Mouse (Mus musculus): ENCODE data around the gene Mtmr4.

DNA sequence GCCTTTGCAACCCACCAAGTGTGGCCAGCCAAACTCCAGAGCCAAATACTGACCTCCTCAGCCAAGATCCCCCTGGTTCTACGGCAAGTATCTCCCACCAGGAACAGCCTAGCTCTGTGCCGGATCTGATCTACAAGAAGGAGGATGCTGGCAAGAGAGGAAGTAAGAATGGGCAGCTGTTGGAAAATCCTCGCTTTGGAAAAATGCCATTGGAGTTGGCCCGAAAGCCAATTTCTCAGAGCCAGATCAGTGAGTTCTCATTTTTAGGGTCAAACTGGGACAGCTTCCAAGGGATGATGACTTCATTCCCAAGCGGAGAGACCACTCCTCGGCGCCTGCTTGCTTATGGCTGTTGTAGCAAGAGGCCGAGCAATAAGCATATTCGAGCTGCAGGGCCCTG is 19.6 kb downstream of the Mtmr4 start:
- TF ChIP-seq CTCF (conservative IDR thresholded peaks at IDR 0.05; ENCODE audit: low read length) (no peak), NANOG (IDR thresholded peaks at IDR 0.05; ENCODE audit: borderline replicate concordance, low read length) (no peak), POU5F1 (IDR thresholded peaks at IDR 0.05; ENCODE audit: borderline replicate concordance, low read length) (no peak)

All from E14TG2a.4 (cell line).